Mouse (Mus musculus) hindbrain, embryonic 14.5 days (tissue): Measurements from ENCODE around the gene Cyp17a1. TPM values are rescaled to one million over a fixed set of nuclear protein-coding genes. Genes with fewer than 3 reads are reported as not detected.

ENCODE experiments used
- ATAC-seq: fragments of 200-750 bp; cut with Nextera tagmentation; 2 replicates; pipeline ENCODE4 v1.8.0; 2017; ENCODE audit warnings: moderate number of reproducible peaks, mild to moderate bottlenecking, moderate TSS enrichment, moderate library complexity; ENCODE audit not compliant: low FRiP score
- DNase-seq: peaks from one replicate; pipeline ENCODE4 v3.0.0-alpha.2; 2015; ENCODE audit warnings: low spot score
- H3K27ac ChIP-seq: fragments of 300-500 bp; sonication (generic); 2 replicates; pipeline ENCODE4 v1.5.1; 2014; ENCODE audit warnings: mild to moderate bottlenecking, moderate library complexity
- H3K27me3 ChIP-seq: fragments of 300-500 bp; sonication (generic); 2 replicates; pipeline ENCODE4 v1.6.1; 2014; ENCODE audit warnings: mild to moderate bottlenecking, low read length, mixed read lengths; ENCODE audit not compliant: control insufficient read depth, insufficient read depth
- H3K36me3 ChIP-seq: fragments of 300-500 bp; sonication (generic); replicated peaks from 2 replicates; pipeline ENCODE4 v1.6.1; 2014; ENCODE audit not compliant: control insufficient read depth, insufficient read depth
- H3K4me1 ChIP-seq: fragments of 300-500 bp; sonication (generic); replicated peaks from 2 replicates; pipeline ENCODE4 v1.6.1; 2014; ENCODE audit warnings: antibody characterized with exemption, low read length, mixed read lengths; ENCODE audit not compliant: control insufficient read depth, insufficient read depth
- H3K4me2 ChIP-seq: fragments of 300-500 bp; sonication (generic); replicated peaks from 2 replicates; pipeline ENCODE4 v1.6.1; 2014; ENCODE audit warnings: mild to moderate bottlenecking, moderate library complexity
- H3K4me3 ChIP-seq: fragments of 300-500 bp; sonication (generic); replicated peaks from 2 replicates; pipeline ENCODE4 v1.5.1; 2014; ENCODE audit warnings: mild to moderate bottlenecking, low read length
- H3K9ac ChIP-seq: fragments of 300-500 bp; sonication (generic); 2 replicates; pipeline ENCODE4 v1.6.1; 2014
- H3K9me3 ChIP-seq: fragments of 300-500 bp; sonication (generic); 2 replicates; pipeline ENCODE4 v1.6.1; 2016; ENCODE audit warnings: low read length; ENCODE audit not compliant: control insufficient read depth
- WGBS: fragments of 180-500 bp; shearing (Covaris S2); extraction: QIAGEN DNeasy Blood & Tissue Kit; methylation state at CpG from one replicate; pipeline ENCODE4 v1.1.7; 2014; 5-methylcytosine and 5-hydroxymethylcytosine counted together
- polyA plus RNA-seq: library from polyadenylated mRNA; unstranded; fragments of >200 nt; fragmentation: Nextera tagmentation; extraction: Ambion mirVana; gene quantifications from 2 replicates; pipeline ENCODE4 v1.2.1, GENCODE M21; 2014

Gene Cyp17a1
- polyA plus RNA-seq, 1 experiment from 2014 or later, result not detected

- H3K4me3 ChIP-seq, result no peak overlapping the region
- no peak overlapping the region for H3K9ac ChIP-seq
- 77% methylated on average over 12 of the region's 12 CpGs for WGBS
- no peaks in the 10 kb centered on the region for H3K36me3 ChIP-seq
- DNase-seq (no peak), ATAC-seq (no peak)
- no peaks in the 10 kb centered on the region for H3K9me3 ChIP-seq
- H3K4me1 ChIP-seq, result no peaks in the 10 kb centered on the region
- no peak overlapping the region for H3K27ac ChIP-seq
- H3K27me3 ChIP-seq, result no peaks in the 10 kb centered on the region
- H3K4me2 ChIP-seq, result no peak overlapping the region
Observed at GRCm38 (mm10) chr19:46679720-46680383, 6.9 kb upstream of the Cyp17a1 start.

- ATAC-seq, result no peak
- DNase-seq, result no peak
- Histone ChIP-seq H3K4me3 (no peak overlapping the region), H3K9ac (no peak overlapping the region), H3K4me1 (no peaks in the 10 kb centered on the region), H3K27me3 (no peaks in the 10 kb centered on the region), H3K4me2 (no peak overlapping the region), H3K27ac (no peak overlapping the region), H3K9me3 (no peaks in the 10 kb centered on the region), H3K36me3 (no peaks in the 10 kb centered on the region)
- 81% methylated on average over 3 of the region's 3 CpGs for WGBS
Observed at GRCm38 (mm10) chr19:46675641-46676040, 2.7 kb upstream of the Cyp17a1 start.

GRCm38 (mm10) chr19:46670691-46671090, 2.3 kb downstream of the Cyp17a1 start:
- H3K4me3 ChIP-seq, result no peak overlapping the region
- no peak overlapping the region for H3K9ac ChIP-seq
- H3K4me2 ChIP-seq, result no peak overlapping the region
- no peak overlapping the region for H3K27ac ChIP-seq
- H3K4me1 ChIP-seq, result no peaks in the 10 kb centered on the region
- WGBS, result 38% methylated on average over 13 of the region's 13 CpGs
- no peaks in the 10 kb centered on the region for H3K36me3 ChIP-seq
- H3K27me3 ChIP-seq, result no peaks in the 10 kb centered on the region
- ATAC-seq (peak; percentile 72; the same call in 1 of the 2 replicates), DNase-seq (peak; percentile 82)
- no peaks in the 10 kb centered on the region for H3K9me3 ChIP-seq

GRCm38 (mm10) chr19:46669802-46670201, 3.2 kb downstream of the Cyp17a1 start:
- ATAC-seq (no peak), DNase-seq (no peak)
- Histone ChIP-seq H3K4me2 (no peak overlapping the region), H3K4me1 (0 out of 2 replicates have a peak, but pooled peaks cover 4% of the 10 kb centered on the region), H3K27me3 (no peaks in the 10 kb centered on the region), H3K36me3 (no peaks in the 10 kb centered on the region), H3K9me3 (no peaks in the 10 kb centered on the region), H3K4me3 (no peak overlapping the region), H3K27ac (no peak overlapping the region), H3K9ac (no peak overlapping the region)
- WGBS, result 92% methylated on average over 5 of the region's 5 CpGs

GRCm38 (mm10) chr19:46668263-46668662, 4.7 kb downstream of the Cyp17a1 start:
- no peaks in the 10 kb centered on the region for H3K36me3 ChIP-seq
- no peak overlapping the region for H3K4me2 ChIP-seq
- no peaks in the 10 kb centered on the region for H3K9me3 ChIP-seq
- no peak for DNase-seq
- WGBS, result 91% methylated on average over 10 of the region's 10 CpGs
- ATAC-seq, result no peak
- no peaks in the 10 kb centered on the region for H3K27me3 ChIP-seq
- H3K4me3 ChIP-seq, result no peak overlapping the region
- no peak overlapping the region for H3K9ac ChIP-seq
- 0 out of 2 replicates have a peak, but pooled peaks cover 4% of the 10 kb centered on the region for H3K4me1 ChIP-seq
- H3K27ac ChIP-seq, result no peak overlapping the region

GRCm38 (mm10) chr19:46667300-46667699, 5.7 kb downstream of the Cyp17a1 start:
- Histone ChIP-seq H3K4me3 (no peak overlapping the region), H3K36me3 (no peaks in the 10 kb centered on the region), H3K9me3 (no peaks in the 10 kb centered on the region), H3K4me1 (0 out of 2 replicates have a peak, but pooled peaks cover 4% of the 10 kb centered on the region), H3K27me3 (no peaks in the 10 kb centered on the region), H3K27ac (no peak overlapping the region), H3K4me2 (no peak overlapping the region), H3K9ac (no peak overlapping the region)
- no peak for ATAC-seq
- no peak for DNase-seq
- WGBS, result 63% methylated on average over 11 of the region's 11 CpGs

- no peaks in the 10 kb centered on the region for H3K9me3 ChIP-seq
- no peak overlapping the region for H3K4me3 ChIP-seq
- no peak overlapping the region for H3K27ac ChIP-seq
- 0 out of 2 replicates have a peak, but pooled peaks cover 4% of the 10 kb centered on the region for H3K4me1 ChIP-seq
- H3K36me3 ChIP-seq, result no peaks in the 10 kb centered on the region
- no peak for DNase-seq
- no peak for ATAC-seq
- H3K27me3 ChIP-seq, result no peaks in the 10 kb centered on the region
- no peak overlapping the region for H3K4me2 ChIP-seq
- H3K9ac ChIP-seq, result no peak overlapping the region
- 55% methylated on average over 7 of the region's 7 CpGs for WGBS
Observed at GRCm38 (mm10) chr19:46665474-46665873, 7.5 kb downstream of the Cyp17a1 start.

- Histone ChIP-seq H3K27me3 (no peaks in the 10 kb centered on the region), H3K36me3 (no peaks in the 10 kb centered on the region), H3K9ac (no peak overlapping the region), H3K4me3 (no peak overlapping the region), H3K27ac (no peak overlapping the region), H3K4me2 (no peak overlapping the region), H3K9me3 (no peaks in the 10 kb centered on the region), H3K4me1 (0 out of 2 replicates have a peak, but pooled peaks cover 4% of the 10 kb centered on the region)
- no peak for DNase-seq
- ATAC-seq, result no peak
- WGBS, result 85% methylated on average over 6 of the region's 6 CpGs
Observed at GRCm38 (mm10) chr19:46662784-46663183, 10.2 kb downstream of the Cyp17a1 start.

- WGBS, result 86% methylated on average over 8 of the region's 8 CpGs
- DNase-seq (no peak), ATAC-seq (no peak)
- H3K27me3 ChIP-seq, result no peaks in the 10 kb centered on the region
- H3K9me3 ChIP-seq, result no peaks in the 10 kb centered on the region
- no peak overlapping the region for H3K27ac ChIP-seq
- no peak overlapping the region for H3K4me2 ChIP-seq
- no peaks in the 10 kb centered on the region for H3K36me3 ChIP-seq
- H3K4me3 ChIP-seq, result no peak overlapping the region
- H3K4me1 ChIP-seq, result 0 out of 2 replicates have a peak, but pooled peaks cover 4% of the 10 kb centered on the region
- H3K9ac ChIP-seq, result no peak overlapping the region
Observed at GRCm38 (mm10) chr19:46662214-46662613, 10.8 kb downstream of the Cyp17a1 start.
